Mouse (Mus musculus) forebrain, embryonic 13.5 days (tissue): ENCODE results near the gene Ispd. TPM values are rescaled to one million over a fixed set of nuclear protein-coding genes. Genes with fewer than 3 reads are reported as not detected.

Experiments
- ATAC-seq: fragments of 200-750 bp; cut with Nextera tagmentation; 2 replicates; pipeline ENCODE4 v1.8.0; 2017
- H3K27ac ChIP-seq: fragments of 300-500 bp; sonication (generic); 2 replicates; pipeline ENCODE4 v1.5.1; 2015; ENCODE audit warnings: inconsistent platforms, mild to moderate bottlenecking, moderate library complexity
- H3K27me3 ChIP-seq: fragments of 300-500 bp; sonication (generic); 2 replicates; pipeline ENCODE4 v1.6.1; 2015; ENCODE audit warnings: mild to moderate bottlenecking, inconsistent platforms
- H3K36me3 ChIP-seq: fragments of 300-500 bp; sonication (generic); 2 replicates; pipeline ENCODE4 v1.6.1; 2015; ENCODE audit warnings: mild to moderate bottlenecking, inconsistent platforms; ENCODE audit not compliant: poor library complexity, severe bottlenecking
- H3K4me1 ChIP-seq: fragments of 300-500 bp; sonication (generic); 2 replicates; pipeline ENCODE4 v1.6.1; 2015; ENCODE audit warnings: inconsistent platforms
- H3K4me2 ChIP-seq: fragments of 300-500 bp; sonication (generic); 2 replicates; pipeline ENCODE4 v1.6.1; 2015; ENCODE audit warnings: inconsistent platforms, mild to moderate bottlenecking, moderate library complexity
- H3K4me3 ChIP-seq: fragments of 300-500 bp; sonication (generic); 2 replicates; pipeline ENCODE4 v1.5.1; 2015; ENCODE audit warnings: mild to moderate bottlenecking, inconsistent platforms
- H3K9ac ChIP-seq: fragments of 300-500 bp; sonication (generic); 2 replicates; pipeline ENCODE4 v1.6.1; 2015; ENCODE audit warnings: mild to moderate bottlenecking, inconsistent platforms
- H3K9me3 ChIP-seq: fragments of 300-500 bp; sonication (generic); replicated peaks from 2 replicates; pipeline ENCODE4 v1.6.1; 2016; ENCODE audit warnings: inconsistent platforms
- WGBS: fragments of 180-500 bp; shearing (Covaris S2); methylation state at CpG from one replicate; pipeline ENCODE4 v1.1.7; 2015; 5-methylcytosine and 5-hydroxymethylcytosine counted together
- polyA plus RNA-seq: library from polyadenylated mRNA; unstranded; fragments of >200 nt; fragmentation: Nextera tagmentation; extraction: Ambion mirVana; gene quantifications from 2 replicates; pipeline ENCODE4 v1.2.1, GENCODE M21; 2015

Ispd gene
- polyA plus RNA-seq, 1 experiment from 2014 or later: 6.8 TPM

GRCm38 (mm10) chr12:36621960-36622736 is 240.9 kb downstream of the Ispd start:
- H3K9me3 ChIP-seq: no peaks in the 10 kb centered on the region
- 83% methylated on average over 7 of the region's 7 CpGs for WGBS
- no peak overlapping the region for H3K9ac ChIP-seq
- H3K27me3 ChIP-seq: no peaks in the 10 kb centered on the region
- H3K4me1 ChIP-seq: no peaks in the 10 kb centered on the region
- no peak for ATAC-seq
- H3K4me2 ChIP-seq: no peak overlapping the region
- no peaks in the 10 kb centered on the region for H3K36me3 ChIP-seq
- H3K4me3 ChIP-seq: no peak overlapping the region
- H3K27ac ChIP-seq: no peak overlapping the region

DNA sequence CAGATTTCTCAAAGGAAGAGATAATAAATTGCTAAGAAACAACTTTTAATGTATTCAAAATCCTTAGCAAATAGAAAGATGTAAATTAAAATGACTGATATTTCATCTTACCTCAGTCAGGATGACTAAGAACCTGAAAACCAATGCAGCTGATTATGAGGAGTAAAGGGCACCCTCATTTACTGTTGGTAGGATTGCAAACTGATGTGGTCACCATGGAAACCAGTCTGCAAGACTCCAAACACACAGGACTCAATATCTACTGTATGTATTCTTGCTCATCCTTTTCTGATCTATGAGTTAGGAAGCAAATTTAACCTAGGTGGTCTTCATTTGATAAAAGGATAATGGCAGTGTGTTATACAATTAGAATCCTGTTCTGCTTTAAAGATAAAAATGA is 246.0 kb downstream of the Ispd start:
- H3K4me3 ChIP-seq: no peak overlapping the region
- no peaks in the 10 kb centered on the region for H3K36me3 ChIP-seq
- H3K9me3 ChIP-seq: no peaks in the 10 kb centered on the region
- no peaks in the 10 kb centered on the region for H3K27me3 ChIP-seq
- H3K4me1 ChIP-seq: no peaks in the 10 kb centered on the region
- no peak for ATAC-seq
- H3K27ac ChIP-seq: no peak overlapping the region
- H3K9ac ChIP-seq: no peak overlapping the region
- no peak overlapping the region for H3K4me2 ChIP-seq

DNA sequence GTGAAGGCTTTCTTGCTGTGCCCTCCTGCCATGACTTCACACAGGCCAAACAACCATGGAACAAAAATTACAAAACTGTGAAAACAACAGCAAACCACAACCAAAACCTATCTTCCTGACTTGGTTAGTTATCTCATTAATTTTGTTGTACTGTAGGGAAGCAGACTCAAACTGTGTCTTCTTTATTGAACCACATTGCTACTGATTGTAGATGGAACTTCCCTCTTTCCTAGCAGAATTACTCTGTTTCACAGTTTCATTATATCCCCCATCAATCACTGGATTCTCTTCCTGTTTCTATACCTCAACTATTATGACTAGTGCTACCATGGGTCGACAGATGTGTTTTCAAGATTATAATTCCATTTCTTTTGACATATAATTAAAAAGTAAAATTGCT is 251.2 kb downstream of the Ispd start:
- no peak overlapping the region for H3K27ac ChIP-seq
- no peak overlapping the region for H3K9ac ChIP-seq
- H3K4me1 ChIP-seq: no peaks in the 10 kb centered on the region
- 87% methylated on average over 1 of the region's 1 CpGs for WGBS
- H3K4me2 ChIP-seq: no peak overlapping the region
- no peaks in the 10 kb centered on the region for H3K36me3 ChIP-seq
- no peaks in the 10 kb centered on the region for H3K27me3 ChIP-seq
- H3K4me3 ChIP-seq: no peak overlapping the region
- ATAC-seq: no peak
- no peaks in the 10 kb centered on the region for H3K9me3 ChIP-seq

GRCm38 (mm10) chr12:36647514-36647913 is 266.3 kb downstream of the Ispd start:
- ATAC-seq: no peak
- Histone ChIP-seq H3K27me3 (no peaks in the 10 kb centered on the region), H3K27ac (no peak overlapping the region), H3K36me3 (no peaks in the 10 kb centered on the region), H3K4me2 (no peak overlapping the region), H3K4me3 (no peak overlapping the region), H3K9me3 (no peaks in the 10 kb centered on the region), H3K9ac (no peak overlapping the region), H3K4me1 (no peaks in the 10 kb centered on the region)
- WGBS: 93% methylated on average over 4 of the region's 4 CpGs

DNA sequence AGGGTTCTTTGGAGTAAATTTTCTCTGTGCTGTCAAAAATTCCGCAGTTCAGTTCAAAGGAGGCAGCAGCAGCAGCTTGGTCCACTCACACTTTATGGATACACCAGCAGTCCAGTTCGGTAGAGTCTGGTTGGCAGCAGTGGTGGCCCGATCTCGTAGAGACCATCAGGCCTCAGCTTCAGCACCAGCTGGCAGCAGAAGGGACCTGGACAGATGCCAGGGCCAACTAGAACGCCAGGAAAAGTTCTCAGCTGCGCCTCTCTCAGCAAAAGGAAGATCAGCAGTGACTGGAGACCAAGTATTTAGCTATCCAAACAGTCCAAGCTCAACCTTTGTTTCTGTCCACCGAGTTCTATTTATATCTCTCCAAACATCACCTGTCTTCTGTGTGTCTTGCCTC is 281.2 kb downstream of the Ispd start:
- WGBS: 81% methylated on average over 7 of the region's 7 CpGs
- ATAC-seq: no peak
- no peak overlapping the region for H3K9ac ChIP-seq
- H3K27me3 ChIP-seq: no peaks in the 10 kb centered on the region
- H3K9me3 ChIP-seq: no peaks in the 10 kb centered on the region
- H3K4me1 ChIP-seq: no peaks in the 10 kb centered on the region
- no peaks in the 10 kb centered on the region for H3K36me3 ChIP-seq
- no peak overlapping the region for H3K4me2 ChIP-seq
- no peak overlapping the region for H3K4me3 ChIP-seq
- H3K27ac ChIP-seq: no peak overlapping the region

- Histone ChIP-seq H3K27ac (no peak overlapping the region), H3K9ac (no peak overlapping the region), H3K4me1 (no peaks in the 10 kb centered on the region), H3K27me3 (no peaks in the 10 kb centered on the region), H3K9me3 (no peaks in the 10 kb centered on the region), H3K36me3 (no peaks in the 10 kb centered on the region), H3K4me3 (no peak overlapping the region), H3K4me2 (no peak overlapping the region)
- 57% methylated on average over 3 of the region's 3 CpGs for WGBS
- ATAC-seq: no peak
Observed at GRCm38 (mm10) chr12:36664783-36665182, 283.5 kb downstream of the Ispd start.

- no peaks in the 10 kb centered on the region for H3K9me3 ChIP-seq
- H3K4me3 ChIP-seq: no peak overlapping the region
- peak; percentile 63; the same call in 1 of the 2 replicates for ATAC-seq
- no peak overlapping the region for H3K27ac ChIP-seq
- no peak overlapping the region for H3K4me2 ChIP-seq
- H3K27me3 ChIP-seq: no peaks in the 10 kb centered on the region
- WGBS: 54% methylated on average over 6 of the region's 6 CpGs
- H3K9ac ChIP-seq: no peak overlapping the region
- H3K4me1 ChIP-seq: 0 out of 2 replicates have a peak, but pooled peaks cover 5% of the 10 kb centered on the region
- no peaks in the 10 kb centered on the region for H3K36me3 ChIP-seq
Observed at GRCm38 (mm10) chr12:36666771-36667170, 285.5 kb downstream of the Ispd start.

DNA sequence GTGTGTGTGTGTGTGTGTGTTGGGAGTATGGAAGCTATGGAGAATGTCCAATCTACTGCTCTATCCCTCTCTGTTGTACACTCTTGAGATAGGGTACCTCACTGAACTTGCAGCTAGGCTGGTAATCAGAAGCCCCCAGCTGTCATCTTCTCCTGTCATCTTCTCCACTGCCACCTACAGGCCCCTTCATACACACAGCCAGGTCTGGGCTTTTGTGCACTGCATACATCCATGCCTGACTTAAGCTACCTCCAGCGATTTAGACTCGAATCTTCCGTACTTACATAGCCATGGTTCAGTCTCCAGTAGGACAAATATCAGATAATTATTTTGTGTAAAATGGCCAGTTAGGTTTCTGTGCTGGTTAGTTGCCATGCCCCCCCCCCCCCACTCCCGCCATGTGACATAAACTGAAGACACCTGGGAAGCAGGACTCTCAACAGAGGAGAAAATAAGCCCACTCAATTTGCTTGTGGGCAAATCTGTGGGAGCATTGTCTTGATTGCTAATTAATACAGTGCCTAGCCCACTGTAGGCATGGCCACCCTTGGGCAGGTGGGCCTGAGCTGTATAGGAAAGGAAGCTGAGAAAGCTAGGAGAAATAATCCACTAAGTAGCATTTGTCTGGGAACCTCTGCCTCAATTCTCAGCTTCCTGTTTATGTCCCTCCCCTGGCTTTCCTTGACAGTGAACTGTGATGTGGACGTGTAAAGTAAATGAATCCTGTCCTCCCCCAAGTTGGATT is 289.1 kb downstream of the Ispd start:
- no peaks in the 10 kb centered on the region for H3K27me3 ChIP-seq
- peak; percentile 54; the same call in 1 of the 2 replicates for ATAC-seq
- no peak overlapping the region for H3K27ac ChIP-seq
- no peak overlapping the region for H3K9ac ChIP-seq
- H3K4me3 ChIP-seq: no peak overlapping the region
- H3K36me3 ChIP-seq: no peaks in the 10 kb centered on the region
- H3K4me2 ChIP-seq: no peak overlapping the region
- no peaks in the 10 kb centered on the region for H3K9me3 ChIP-seq
- WGBS: 74% methylated on average over 5 of the region's 5 CpGs
- 0 out of 2 replicates have a peak, but pooled peaks cover 5% of the 10 kb centered on the region for H3K4me1 ChIP-seq

- Histone ChIP-seq H3K27ac (no peak overlapping the region), H3K4me1 (0 out of 2 replicates have a peak, but pooled peaks cover 5% of the 10 kb centered on the region), H3K4me2 (no peak overlapping the region), H3K36me3 (no peaks in the 10 kb centered on the region), H3K9me3 (no peaks in the 10 kb centered on the region), H3K4me3 (no peak overlapping the region), H3K27me3 (no peaks in the 10 kb centered on the region), H3K9ac (no peak overlapping the region)
- ATAC-seq: peak; percentile 56; the same call in 1 of the 2 replicates
- 41% methylated on average over 10 of the region's 10 CpGs for WGBS
Observed at GRCm38 (mm10) chr12:36670915-36671579, 289.8 kb downstream of the Ispd start.

- no peak overlapping the region for H3K4me2 ChIP-seq
- no peak for ATAC-seq
- H3K36me3 ChIP-seq: no peaks in the 10 kb centered on the region
- H3K4me3 ChIP-seq: no peak overlapping the region
- H3K27ac ChIP-seq: no peak overlapping the region
- 0 out of 2 replicates have a peak, but pooled peaks cover 5% of the 10 kb centered on the region for H3K4me1 ChIP-seq
- WGBS: 74% methylated on average over 2 of the region's 2 CpGs
- no peak overlapping the region for H3K9ac ChIP-seq
- no peaks in the 10 kb centered on the region for H3K27me3 ChIP-seq
- H3K9me3 ChIP-seq: no peaks in the 10 kb centered on the region
Observed at GRCm38 (mm10) chr12:36674481-36674880, 293.2 kb downstream of the Ispd start.

GRCm38 (mm10) chr12:36678220-36678619 is 297.0 kb downstream of the Ispd start:
- WGBS: 92% methylated on average over 4 of the region's 4 CpGs
- no peaks in the 10 kb centered on the region for H3K36me3 ChIP-seq

DNA sequence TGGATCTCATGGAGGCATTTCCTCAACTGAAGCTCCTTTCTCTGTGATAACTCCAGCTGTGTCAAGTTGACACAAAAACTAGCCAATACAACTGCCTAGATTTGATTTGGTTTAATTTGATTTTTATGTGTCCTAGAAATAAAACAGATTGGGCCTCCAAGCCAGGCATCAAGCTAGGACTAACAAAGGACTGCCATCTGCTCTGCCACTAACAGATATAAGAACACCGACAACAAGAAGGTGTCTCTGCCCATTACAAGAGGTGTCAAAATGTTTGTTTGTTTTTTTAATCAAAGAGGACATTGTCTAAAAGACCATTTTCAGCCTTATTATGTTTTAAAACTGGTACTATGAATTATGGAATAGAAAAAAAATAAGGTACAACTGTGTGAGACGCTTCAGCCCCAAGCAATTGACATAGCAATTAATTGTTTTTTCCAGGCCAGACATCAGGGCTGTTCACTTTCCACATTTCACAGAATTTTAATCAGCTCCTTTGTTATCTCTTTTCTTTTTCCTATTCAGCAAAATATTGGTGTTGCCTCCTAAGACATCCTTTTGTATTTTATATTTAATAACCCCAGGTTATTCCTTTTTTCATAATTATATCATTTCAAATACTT is 299.7 kb downstream of the Ispd start:
- Histone ChIP-seq H3K36me3 (no peaks in the 10 kb centered on the region), H3K4me1 (no peaks in the 10 kb centered on the region), H3K27me3 (no peaks in the 10 kb centered on the region), H3K4me2 (no peak overlapping the region), H3K9ac (no peak overlapping the region), H3K9me3 (no peaks in the 10 kb centered on the region), H3K4me3 (no peak overlapping the region), H3K27ac (no peak overlapping the region)
- no peak for ATAC-seq
- 61% methylated on average over 2 of the region's 2 CpGs for WGBS

More at GRCm38 (mm10) chr12:36678220-36678619, 297.0 kb downstream of the Ispd start:
- Histone ChIP-seq H3K9ac (no peak overlapping the region), H3K4me1 (no peaks in the 10 kb centered on the region), H3K4me3 (no peak overlapping the region), H3K27me3 (no peaks in the 10 kb centered on the region), H3K27ac (no peak overlapping the region), H3K4me2 (no peak overlapping the region), H3K9me3 (no peaks in the 10 kb centered on the region)
- peak; percentile 6; the same call in 1 of the 2 replicates for ATAC-seq
